Mouse (Mus musculus): ENCODE measurements around the gene Ptgdr2.

DNA sequence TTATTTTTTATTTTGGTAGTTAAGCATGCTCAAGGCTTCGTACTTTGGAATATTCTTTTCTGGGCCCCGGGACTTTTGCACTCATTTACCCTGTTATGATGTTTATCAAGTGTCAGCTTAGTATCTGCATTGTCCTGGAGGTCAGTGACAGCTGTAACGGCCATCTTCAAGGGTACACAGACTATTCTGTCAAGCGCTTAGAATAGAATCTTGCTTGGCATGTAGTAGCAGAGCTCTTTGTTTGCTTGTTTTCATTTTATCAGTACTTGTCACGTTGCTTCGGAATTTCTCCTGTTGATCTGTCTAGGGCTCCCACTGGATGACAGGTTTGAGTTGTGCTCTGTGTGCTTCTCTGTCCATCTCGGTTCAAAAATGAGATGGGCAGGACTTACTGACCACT is 40.1 kb upstream of the Ptgdr2 start:
- TF ChIP-seq CTCF (IDR thresholded peaks at IDR 0.05; ENCODE audit: insufficient read depth, low read depth, low read length), result no peak
- no peak for TF ChIP-seq POLR2A (IDR thresholded peaks at IDR 0.05; ENCODE audit: insufficient read depth, low read depth, low read length)
